Mouse (Mus musculus): Measurements from ENCODE around the gene Ube2e3.

Ube2e3 gene

DNA sequence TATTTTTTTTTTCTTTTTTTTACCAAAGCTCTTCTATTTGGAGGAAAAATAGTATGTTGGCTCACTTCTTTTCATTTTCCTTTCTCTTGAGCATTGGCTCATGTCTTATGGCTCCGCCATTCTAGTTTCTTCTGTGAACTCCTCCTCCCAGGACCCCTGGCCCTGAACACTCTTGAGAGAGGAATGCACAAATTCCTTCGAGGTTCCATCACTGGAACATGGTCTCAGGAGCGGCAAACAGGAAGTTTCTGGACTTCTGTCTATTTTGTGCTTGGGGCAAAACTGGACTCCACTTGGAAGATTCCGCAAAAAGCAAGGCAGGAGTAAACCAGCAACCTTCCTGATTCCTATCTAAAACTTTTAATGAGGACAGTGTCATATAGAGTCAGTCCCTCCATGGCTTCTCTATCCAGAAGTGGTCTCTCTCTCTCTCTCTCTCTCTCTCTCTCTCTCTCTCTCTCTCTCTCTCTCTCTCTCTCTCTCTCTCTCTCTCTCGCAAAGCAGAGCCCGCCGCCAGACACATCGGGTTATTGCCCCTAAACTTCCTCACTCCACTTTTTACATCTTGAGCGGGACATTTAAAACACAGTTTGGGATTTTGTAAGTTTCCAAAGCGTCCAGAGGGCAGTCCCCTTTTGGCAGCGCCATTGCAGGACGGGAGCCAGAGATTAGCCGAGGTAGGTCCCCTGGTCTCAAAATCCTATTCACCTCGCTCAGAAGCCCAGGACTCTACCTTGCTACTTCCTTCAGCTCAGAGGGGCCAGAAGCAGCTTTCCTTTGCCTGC lies at the start of gene Ube2e3:
Gene Ube2e3, plus strand, starts transcription at position 399 of the 785 bp plus-strand sequence.
- DNase-seq = peak; percentile 56

DNA sequence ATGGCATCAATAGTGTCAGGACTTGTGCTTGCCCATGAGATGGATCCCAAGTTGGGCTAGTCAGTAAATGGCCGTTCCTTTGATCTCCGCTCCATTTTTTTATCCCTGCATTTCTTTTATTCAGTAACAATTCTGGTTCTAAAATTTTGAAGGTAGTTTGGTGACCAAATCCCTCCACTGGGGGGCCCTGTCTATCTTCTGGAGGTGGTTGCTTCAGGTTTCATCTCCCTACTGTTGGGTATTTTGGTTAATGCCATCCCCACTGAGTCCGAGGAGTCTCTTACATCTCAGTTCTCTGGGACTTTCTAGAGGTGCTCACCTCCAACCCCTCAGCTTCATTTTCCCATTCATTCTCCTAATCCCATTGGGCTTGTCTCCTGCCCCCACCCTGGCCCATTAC lies 38.0 kb upstream of the Ube2e3 start:
- no peak for DNase-seq

DNA sequence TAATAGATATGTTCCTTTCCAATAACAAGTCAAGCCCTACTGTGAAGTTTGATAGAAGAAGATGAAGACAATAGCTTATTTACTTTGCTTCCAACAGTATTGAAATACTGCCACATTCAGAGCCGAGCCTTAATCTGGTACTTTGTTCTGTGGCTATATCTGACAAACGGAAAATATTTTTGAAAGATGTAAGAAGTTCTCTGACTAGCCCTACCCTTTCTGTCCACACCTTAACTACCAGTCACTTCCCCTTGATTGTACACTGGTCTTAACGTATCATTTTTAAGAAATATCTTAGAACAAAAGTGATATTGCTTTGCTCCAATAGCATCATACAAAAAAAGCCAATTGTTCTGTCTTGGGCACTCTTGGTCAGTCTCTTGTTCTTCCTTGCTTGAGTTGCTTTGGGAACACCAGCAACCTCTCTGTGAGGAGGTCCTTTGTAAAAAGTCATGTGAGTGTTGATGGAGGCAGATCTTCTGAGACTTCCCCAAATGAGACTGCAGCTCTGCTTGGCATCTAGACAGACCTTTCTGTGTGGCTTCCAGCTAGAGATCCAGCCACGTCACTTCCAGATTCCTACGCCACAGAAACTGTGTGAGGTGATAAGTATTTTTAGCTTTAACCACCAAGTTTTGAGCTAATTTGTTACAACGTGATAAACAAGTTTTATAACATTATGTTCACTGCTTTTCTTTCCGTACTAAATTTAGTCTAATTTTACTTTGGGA lies 26.3 kb upstream of the Ube2e3 start:
- DNase-seq = no peak

DNA sequence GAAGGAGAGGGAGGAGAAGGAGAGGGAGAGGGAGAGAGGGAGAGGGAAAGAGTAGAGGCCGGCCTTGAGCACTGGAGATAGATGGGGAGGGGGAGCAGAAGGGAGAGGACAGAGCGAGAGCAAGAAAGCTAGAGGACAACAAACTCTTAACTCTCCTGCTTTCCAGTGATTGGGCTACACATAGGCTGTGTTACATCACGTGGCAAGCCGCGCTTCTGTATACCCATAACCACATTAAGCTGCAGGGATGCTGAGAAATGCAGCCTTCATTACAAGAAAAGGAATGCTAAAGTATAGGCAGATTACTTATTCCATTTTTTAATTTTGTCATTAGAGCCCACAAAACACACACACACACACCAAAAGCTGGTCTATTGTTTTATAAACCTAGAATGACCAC lies 23.6 kb upstream of the Ube2e3 start:
- no peak for DNase-seq

DNA sequence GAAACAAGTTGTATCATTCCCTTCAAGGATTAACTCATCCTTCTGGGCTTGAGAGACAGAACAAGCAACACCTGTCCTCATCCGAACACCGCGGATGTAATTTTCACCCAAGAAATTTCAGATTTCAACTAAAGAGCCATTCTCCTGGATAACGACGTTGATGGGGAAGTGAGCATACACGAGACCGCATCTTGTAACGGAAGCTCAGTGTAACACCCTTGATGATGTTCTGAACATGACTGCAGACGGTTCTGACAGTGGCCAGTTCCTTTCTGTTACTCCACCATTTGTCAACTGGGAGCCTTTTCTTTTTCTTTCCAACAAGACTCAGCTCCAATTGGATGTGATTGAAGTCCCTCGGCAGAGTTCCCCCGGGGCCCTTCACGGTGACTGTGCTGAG lies 22.6 kb upstream of the Ube2e3 start:
- DNase-seq = no peak

DNA sequence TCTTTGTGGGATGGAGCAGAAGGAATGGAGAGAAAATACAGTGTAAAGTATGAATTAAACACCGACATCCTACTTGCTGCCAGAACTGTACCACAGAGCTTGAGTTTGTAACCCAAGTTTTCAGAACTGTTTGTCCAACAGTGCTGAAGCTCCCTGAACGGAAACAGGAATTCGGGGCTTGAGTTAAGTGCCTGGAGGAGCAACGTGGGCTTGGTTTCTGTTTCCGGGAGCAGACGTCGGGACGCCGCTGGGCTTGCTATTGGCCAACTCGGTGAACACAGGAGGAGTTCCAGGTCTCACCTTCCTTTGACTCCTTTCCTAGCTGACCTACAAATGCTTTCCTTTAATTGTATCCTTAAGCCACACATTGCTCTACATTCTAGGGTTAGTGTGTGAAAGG lies 22.2 kb upstream of the Ube2e3 start:
- no peak for DNase-seq

DNA sequence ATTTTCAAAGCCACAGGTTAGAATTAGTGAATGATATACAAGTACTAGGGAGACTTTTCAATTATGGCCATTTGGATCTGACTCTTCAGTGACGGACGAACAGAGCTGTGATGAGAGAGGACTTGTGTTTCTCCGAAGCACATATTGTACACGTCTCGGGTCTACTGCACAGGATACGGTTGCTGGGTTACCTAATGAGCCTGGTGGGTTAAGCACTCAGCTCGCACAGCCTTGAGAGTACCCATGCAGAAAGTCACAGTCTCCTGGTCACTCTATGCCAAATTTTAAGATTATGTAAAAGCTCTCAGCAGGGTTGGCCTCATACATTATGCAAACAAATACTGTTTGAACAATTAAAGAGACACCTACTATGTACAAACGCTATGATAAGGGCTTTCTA lies 13.6 kb upstream of the Ube2e3 start:
- no peak for DNase-seq

DNA sequence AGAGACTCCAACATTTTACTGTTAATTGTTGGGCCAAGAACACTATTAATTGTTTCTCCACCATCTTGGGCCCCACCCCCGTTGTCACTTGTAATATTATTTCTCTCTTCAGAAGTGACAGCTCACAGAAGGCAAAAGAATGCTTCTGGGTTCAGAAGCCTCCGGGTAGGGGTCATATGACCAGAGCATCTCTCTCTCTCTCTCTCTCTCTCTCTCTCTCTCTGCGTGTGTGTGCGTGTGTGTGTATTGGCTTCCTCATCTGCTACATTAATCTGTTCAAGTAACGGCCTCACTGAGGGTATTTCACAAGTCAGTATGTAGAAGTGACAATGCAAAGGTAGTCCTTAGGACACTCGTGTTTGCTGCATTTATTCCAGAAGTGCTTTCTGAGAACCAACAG lies 9.3 kb upstream of the Ube2e3 start:
- no peak for DNase-seq

DNA sequence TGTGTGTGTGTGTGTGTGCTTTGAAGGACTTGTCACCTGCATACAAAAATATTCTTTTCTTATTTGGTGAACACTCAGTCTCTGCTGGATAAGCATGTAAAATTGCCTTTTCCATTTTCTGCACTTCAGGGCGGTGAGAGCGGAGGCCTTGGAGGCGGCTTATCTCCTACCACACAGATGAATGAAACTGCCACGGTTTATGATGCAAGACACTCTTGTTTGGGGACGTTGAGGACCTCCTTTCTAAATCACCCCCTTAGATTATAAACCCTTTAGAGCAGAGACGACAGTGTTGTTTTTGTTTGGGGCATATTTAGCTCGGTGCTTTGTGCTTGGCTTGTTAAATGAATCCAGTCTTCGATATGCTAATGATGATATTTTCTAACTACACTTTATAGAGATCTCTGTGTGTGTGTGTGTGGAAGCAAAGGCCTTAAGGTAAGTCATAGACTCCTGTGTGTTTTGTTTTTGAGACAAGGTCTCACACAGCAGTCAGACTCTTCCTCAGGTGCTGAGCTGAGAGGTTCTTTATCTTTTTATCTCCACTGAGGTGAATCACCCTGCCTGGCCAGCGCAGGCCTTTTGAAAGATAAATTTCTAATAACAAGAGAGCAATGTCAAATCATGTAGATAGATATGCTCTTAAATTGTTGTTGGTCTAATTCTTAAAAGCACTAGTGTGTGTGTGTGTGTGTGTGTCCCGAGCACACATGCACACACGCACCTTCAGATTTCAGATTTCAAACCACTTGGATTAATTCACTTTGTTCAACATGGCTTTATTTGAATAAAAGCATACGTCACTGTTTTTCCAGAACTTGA lies 8.4 kb upstream of the Ube2e3 start:
- no peak for DNase-seq

DNA sequence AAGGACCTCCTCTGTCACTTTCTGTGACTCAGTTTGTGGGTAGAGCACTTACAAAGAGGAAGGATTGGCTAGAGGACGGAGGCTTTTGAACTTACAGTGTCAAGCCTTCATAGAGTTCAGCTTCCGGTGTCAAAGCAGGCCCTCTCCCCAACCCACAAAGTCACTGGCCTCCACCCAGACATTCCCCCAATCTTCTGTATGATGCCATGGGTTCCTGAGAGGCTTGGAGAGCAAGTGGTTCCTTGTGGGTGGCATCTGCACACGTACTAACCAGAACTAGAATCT lies 7.9 kb upstream of the Ube2e3 start:
- DNase-seq = no peak

DNA sequence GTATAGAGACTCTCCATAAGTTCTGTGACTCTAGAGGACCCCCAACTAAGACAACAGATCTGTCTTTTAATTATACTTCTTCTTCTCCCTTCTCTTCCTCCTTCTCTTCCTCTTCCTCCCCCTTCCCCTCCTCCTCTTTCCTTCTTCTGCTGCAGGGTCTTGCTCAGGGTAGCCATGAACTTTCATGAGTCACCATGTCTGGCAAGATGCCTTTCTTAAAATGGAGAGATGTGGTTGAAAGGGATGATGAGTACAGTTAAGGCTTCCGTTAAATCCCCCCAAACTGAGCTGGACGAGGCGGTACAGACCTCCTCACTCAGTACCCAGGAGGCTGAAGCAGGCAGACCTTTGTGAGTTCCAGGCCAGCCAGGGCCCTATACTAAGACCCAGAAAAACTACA lies 3.8 kb upstream of the Ube2e3 start:
- no peak for DNase-seq

DNA sequence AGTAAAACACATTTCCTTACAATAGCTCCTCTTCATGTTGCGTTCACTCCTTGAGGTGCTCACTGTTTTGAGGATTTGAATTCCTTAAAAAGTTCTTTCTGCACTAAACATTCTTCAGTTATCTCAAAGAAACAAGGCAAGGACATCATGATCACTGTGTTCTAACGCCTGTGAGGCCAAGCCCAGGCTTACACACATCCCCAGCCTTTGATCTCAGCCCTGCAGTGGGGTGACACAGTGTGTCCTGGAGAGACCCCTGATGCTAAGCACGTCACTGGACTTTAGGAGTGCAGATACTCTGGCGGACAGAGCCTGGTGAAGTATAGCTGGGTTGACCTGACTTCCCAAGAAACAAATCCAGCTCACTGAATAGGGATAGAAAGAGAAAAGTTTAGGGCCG lies 3.1 kb upstream of the Ube2e3 start:
- DNase-seq = no peak

DNA sequence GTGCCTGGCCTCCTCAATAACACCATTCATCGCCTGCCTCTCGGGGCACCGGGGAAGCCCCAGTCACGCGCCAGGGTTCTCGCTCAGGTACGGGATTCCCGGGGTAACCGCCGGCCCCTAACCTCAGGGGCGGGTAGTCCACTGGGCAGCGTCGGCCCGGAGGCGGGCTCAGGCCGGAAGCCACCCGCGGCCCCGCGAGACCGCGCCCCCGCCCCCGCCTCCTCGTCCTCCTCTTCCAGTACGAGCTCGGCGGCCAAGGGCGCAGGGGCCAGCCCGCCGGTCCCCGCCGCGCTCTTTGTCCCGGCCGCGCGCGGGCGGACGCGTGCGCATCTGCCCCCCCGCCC lies 559 bp downstream of the Ube2e3 start:
- peak; percentile 94 for DNase-seq

DNA sequence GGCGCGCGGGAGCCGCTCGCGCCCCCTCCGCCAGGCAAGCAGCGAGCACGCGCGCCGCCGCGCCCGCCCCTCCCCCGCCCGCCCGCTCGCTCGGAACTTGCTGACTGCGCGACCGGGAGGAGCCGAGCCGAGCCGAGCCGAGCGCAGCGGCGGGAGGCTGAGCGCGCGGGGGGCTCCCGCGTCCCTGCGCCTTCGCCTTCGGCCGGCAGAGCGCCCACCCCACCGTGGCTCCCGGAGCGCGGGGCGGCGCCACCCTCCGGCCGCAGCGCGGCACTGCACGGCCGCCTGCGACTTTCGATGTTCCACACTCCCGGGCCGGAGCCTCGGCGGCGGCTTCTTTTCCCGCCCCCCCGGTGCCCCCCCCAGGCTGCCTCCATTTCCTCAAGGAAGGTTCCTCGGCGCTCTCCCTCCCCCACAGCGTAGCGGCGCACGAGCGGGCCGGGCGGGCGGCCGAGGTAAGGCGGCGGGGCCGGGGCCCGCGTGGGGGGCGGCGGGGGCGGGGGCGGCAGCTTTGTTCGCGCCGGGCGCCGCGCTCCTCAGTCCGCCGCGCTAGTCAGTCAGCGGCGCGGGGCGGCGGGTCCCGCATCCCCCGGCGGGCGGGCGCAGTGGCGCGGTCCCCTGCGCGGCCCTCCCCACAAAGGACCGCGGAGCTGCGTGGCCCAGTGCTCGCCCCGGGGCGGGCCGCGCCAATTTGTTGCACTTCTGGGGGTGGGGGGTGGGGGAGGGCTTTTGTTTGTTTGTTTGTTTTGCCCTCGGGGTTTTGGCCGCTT lies 1.2 kb downstream of the Ube2e3 start:
- DNase-seq = peak; percentile 94

DNA sequence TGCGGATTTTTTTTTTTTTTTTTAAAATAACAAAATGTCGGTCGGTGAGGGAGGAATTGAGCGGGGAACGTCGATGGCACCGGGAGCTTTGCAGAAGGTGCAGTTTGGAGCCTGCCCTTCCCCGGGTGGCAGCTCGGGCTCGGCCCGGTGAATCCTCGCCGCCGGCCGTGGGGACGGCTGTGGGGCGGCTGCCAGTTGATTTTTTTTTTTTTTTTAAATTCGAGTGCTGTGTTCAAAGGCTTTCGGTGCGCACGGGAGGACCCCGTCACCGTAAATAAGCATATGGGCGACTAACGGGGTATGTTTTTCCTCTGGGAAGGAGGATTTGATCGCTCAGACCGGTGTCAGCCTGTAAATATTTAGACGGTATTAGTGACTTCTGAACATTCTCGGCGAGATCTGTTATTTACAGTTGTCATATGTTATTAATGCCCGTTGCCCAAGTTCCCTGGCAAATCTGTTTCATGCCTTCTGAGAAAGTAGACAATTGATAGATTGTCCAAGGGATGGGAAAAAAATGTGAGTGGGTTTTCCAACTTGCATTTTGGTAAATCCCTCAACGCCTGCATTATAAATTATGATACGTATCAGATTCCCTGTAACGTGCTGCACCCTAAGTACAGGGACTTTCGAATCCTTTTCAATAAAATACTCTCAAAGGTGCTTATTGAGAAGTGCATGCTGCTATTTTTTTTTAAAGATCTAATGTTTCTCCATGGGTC lies 2.0 kb downstream of the Ube2e3 start:
- DNase-seq = peak; percentile 50

DNA sequence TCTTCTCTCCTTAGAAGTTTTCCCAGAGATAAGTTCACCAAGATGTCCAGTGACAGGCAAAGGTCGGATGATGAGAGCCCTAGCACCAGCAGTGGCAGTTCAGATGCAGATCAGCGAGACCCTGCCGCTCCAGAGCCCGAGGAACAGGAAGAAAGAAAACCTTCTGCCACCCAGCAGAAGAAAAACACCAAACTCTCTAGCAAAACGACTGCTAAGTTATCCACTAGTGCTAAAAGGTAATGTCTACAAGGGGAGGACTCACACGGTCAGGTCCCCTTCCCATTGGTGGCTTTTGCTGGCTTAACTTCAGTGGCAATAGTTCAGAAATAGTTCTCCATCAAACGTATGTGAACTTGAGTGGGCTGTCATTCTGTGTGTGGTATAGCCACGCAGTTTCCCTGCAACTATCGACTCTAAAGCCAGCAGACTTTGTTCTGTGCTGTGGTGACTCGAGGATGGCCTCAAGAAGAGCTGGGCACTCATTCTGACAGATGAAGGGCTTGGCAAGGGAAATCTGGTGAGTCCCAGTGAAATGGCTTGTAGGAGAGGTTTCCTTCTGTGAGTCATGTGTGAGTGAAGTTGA lies 2.6 kb downstream of the Ube2e3 start:
- DNase-seq = peak; percentile 33

DNA sequence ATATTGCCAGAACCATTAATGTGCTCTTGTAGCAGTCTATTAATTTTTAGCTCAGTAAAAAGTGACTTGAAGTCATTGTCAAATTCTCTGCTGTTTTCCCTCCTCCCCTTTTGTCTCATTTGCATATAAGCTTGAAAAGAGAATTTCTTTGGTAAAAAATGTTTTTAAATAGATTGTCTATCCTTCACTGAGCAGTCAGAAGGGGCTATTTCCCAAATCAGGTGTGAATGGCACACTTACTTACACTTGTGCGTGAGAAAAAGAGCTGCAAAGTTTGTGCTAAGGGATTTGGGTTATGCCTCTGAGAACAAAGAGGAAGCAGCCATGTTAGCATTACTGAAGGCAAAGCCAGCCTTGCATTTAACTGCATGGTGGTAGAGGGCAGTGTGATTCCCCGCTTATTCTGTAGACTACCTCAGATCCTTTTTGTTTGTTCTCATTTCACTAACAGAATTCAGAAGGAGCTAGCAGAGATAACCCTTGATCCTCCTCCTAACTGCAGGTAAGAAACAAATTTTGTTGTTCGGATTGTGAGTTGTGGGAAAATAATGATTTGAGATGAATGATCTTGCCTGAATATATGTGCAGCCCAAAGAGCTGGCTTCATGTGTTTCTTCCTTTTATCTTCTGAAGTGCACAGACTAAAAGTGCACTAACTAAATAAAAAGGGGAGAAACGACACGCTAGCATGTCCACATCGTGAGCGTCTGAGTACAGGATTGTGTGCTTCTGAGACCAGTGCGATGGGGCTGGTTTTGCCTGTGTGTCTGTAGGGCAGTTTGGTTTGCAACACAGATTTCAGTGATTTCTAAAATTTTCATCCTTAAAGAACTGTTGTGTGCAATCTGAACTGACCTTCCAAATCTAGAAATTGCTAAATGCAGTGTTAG lies 4.3 kb downstream of the Ube2e3 start:
- DNase-seq = peak; percentile 70

DNA sequence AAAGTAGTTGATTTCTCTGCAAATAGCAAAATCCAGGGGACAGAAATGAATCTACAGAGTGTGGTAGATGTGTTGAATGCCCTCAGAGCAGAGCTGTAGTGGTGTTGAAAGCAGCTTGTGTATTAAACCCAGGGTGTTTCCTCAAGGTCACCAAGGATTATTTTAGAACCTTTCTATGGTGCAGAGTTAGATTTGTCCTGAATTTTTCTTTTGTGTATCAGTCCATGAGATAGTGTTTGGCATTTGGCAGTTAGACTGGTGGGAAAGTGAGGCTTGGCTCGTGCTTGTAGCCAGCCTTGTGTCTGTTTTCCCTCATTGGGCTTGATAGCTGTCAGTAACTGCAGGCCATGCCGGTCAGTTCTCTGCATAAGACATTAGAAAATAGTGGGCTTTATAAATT lies 6.0 kb downstream of the Ube2e3 start:
- DNase-seq = no peak

DNA sequence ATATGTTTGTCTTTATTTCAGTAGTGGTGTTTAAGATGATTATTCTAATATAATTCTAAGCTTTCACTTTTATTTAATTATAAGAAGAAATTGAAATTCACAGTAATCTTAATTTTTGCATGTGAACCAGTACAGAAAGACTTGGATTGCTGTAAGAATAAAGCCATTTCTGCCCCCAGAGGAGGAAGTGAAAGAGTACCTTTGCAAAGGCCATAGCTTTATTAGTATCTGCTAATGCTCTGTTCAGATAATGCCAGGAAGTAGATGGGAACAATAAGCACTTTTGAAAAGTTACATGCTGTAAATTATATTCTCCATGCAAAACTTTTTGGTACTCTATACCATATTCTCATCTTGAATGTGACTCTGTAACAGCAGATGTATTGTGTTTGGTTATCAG lies 8.1 kb downstream of the Ube2e3 start:
- no peak for DNase-seq

DNA sequence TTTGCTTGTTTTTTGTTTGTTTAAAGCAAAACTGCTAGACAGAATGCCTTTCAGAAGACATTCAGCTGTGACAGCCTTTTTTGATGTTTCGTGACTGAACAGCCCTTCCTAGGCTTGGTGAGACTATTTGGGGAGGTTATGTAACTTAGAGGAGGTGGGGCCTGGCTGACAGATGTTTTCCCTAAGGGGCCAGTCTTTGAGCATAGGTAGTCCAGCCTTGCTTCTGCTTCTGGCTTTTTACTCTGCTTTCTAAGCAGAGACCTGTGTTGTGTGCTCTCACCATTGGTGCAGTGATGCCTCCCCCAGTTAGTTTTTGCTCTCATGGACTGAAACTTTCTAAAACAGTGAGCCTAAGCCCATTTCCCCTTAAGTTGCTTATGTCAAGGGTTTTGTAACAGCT lies 14.1 kb downstream of the Ube2e3 start:
- DNase-seq = no peak
